Mouse (Mus musculus) left cerebral cortex, adult 2 months (tissue): ENCODE measurements around the gene Bsg. TPM values are rescaled to one million over a fixed set of nuclear protein-coding genes. Genes with fewer than 3 reads are reported as not detected.
"Not testable (repeated sequence)": the region's sequence is repeated elsewhere in the genome, so short reads cannot be mapped to it uniquely, and the experiment has no call there.

Experiments used
- DNase-seq, 2 experiments: peaks; one replicate each; pipeline ENCODE4 v3.0.0; 2021 to 2022; ENCODE audit warnings: low spot score in 2 of 2, mixed read lengths in 1 of 2; ENCODE audit errors: extremely low spot score in 1 of 2
- H3K27ac ChIP-seq: fragments of 200-600 bp; 2 replicates; pipeline ENCODE4 v1.8.1; 2022
- H3K4me3 ChIP-seq: fragments of 200-600 bp; 2 replicates; pipeline ENCODE4 v1.8.1; 2022
- CTCF ChIP-seq: fragments of 200-600 bp; IDR thresholded peaks from 2 replicates; pipeline ENCODE4 v1.8.1; 2022; ENCODE audit warnings: antibody characterized with exemption, mild to moderate bottlenecking, moderate library complexity
- intact Hi-C: fragments of 180-260 bp; cut with DNase I; formaldehyde crosslinking; loops from one replicate; pipeline ENCODE4 v1.15.1; 2025
- total RNA-seq, 2 experiments: library from RNA; stranded (reverse); gene quantifications; 2 replicates each; pipeline ENCODE4 v1.2.3; 2021

Gene Bsg
- total RNA-seq, 2 experiments from 2014 or later = 539 to 573 TPM

GRCm38 (mm10) chr10:79696129-79696651, 8.1 kb upstream of the Bsg start:
- Histone ChIP-seq H3K4me3 (no peak overlapping the region), H3K27ac (peak overlapping the region; percentile 60)
- no peak for DNase-seq
- no peak for TF ChIP-seq CTCF
- intact Hi-C loops = no loop called here

- no peak for DNase-seq
- no peak for TF ChIP-seq CTCF
- intact Hi-C loops = no loop called here
- peak overlapping the region; percentile 69 for H3K27ac ChIP-seq
- no peak overlapping the region for H3K4me3 ChIP-seq
Measured at GRCm38 (mm10) chr10:79697916-79698315, 6.4 kb upstream of the Bsg start.

GRCm38 (mm10) chr10:79698459-79698858, 5.8 kb upstream of the Bsg start:
- intact Hi-C loops = no loop called here
- peak overlapping the region; percentile 80 for H3K27ac ChIP-seq
- no peak overlapping the region for H3K4me3 ChIP-seq
- TF ChIP-seq CTCF = no peak
- no peak for DNase-seq

- DNase-seq = no peak
- no peak for TF ChIP-seq CTCF
- intact Hi-C loops = no loop called here
Measured at GRCm38 (mm10) chr10:79700676-79701075, 3.6 kb upstream of the Bsg start.

GRCm38 (mm10) chr10:79701443-79702129, 2.7 kb upstream of the Bsg start:
- H3K4me3 ChIP-seq = no peak overlapping the region
- H3K27ac ChIP-seq = peak overlapping the region; percentile 78
- DNase-seq = no peak
- intact Hi-C loops = no loop called here
- no peak for TF ChIP-seq CTCF

More at GRCm38 (mm10) chr10:79700676-79701075, 3.6 kb upstream of the Bsg start:
- Histone ChIP-seq H3K4me3 (no peak overlapping the region), H3K27ac (peak overlapping the region; percentile 78)

GRCm38 (mm10) chr10:79702970-79703369, 1.3 kb upstream of the Bsg start:
- H3K4me3 ChIP-seq, intact Hi-C loops, DNase-seq, H3K27ac ChIP-seq: not testable (repeated sequence)

GRCm38 (mm10) chr10:79703541-79703940, 750 bp upstream of the Bsg start:
- peak overlapping the region; percentile 97 for H3K4me3 ChIP-seq
- DNase-seq = no peak
- H3K27ac ChIP-seq = peak overlapping the region; percentile 80
- intact Hi-C loops = no loop called here
- TF ChIP-seq CTCF = no peak

- intact Hi-C loops = loop anchor here (2.0 kb wide), 1 partner anchor 62 kb away; the partner anchor contains the start of gene Rnf126
- peak overlapping the region; percentile 94 for H3K27ac ChIP-seq
- TF ChIP-seq CTCF = no peak
Measured at GRCm38 (mm10) chr10:79704970-79705360, 674 bp downstream of the Bsg start.

DNA sequence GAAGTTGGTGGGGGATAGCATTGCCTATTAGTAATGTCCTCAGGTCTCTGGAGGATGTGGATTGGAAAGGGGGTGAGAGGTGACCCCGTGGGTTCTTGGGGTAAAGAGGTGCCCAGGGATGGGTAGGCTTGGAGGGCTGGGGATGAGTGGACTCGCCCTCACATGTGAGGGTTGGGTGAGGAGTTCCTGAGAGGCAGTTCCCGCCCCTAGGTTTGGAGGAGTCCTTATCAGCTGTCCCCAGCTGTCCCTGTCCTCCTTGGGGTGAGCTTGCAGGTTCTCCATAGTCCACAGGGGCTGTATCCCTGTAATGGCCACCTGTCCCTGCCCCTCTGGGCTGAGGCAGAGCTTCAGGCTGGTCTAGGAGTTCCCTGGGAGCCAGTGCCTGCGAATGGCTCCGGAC, 1.7 kb downstream of the Bsg start:
- Histone ChIP-seq H3K4me3 (peak overlapping the region; percentile 97), H3K27ac (peak overlapping the region; percentile 94)
- no peak for TF ChIP-seq CTCF
- intact Hi-C loops = loop anchor here (2.0 kb wide), 1 partner anchor 61 kb away; the partner anchor contains the start of gene Rnf126
- no peak for DNase-seq

More at GRCm38 (mm10) chr10:79704970-79705360, 674 bp downstream of the Bsg start:
- peak overlapping the region; percentile 97 for H3K4me3 ChIP-seq
- no peak for DNase-seq

DNA sequence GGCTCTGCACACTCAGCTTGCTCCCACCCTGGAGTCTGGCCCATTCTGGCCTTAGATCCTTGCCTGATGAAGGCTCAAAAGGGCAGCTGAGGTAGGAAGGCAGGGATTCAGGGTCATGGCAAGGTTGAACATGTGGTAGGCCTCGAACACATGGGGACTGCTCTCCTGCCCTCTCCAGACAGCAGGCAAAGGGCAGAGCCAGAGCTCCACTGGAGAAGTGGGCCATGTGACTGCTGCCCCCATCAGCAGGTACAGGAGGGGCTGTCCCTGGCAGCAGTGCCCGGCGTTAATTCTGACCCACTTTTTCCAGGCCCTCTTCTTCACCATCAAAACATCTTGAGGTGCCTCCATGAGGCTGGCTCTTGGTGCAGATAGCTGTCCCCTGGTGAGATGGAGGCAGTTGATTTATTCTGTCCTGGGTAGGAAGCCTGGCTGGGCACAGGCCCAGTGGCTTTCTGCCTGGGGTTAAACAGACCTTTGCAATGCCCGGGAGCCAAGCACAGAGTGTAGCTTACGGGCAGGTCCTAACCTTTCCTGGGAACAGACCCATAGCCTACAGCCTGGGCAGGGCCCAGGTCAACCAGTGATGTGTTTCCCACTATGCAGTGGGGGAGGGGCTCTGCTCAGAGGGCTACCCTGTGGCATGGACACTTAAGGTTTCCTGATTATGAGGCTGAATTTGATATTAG, 2.3 kb downstream of the Bsg start:
- Histone ChIP-seq H3K27ac (peak overlapping the region; percentile 94), H3K4me3 (peak overlapping the region; percentile 97)
- TF ChIP-seq CTCF = no peak
- no peak for DNase-seq
- intact Hi-C loops = no loop called here

DNA sequence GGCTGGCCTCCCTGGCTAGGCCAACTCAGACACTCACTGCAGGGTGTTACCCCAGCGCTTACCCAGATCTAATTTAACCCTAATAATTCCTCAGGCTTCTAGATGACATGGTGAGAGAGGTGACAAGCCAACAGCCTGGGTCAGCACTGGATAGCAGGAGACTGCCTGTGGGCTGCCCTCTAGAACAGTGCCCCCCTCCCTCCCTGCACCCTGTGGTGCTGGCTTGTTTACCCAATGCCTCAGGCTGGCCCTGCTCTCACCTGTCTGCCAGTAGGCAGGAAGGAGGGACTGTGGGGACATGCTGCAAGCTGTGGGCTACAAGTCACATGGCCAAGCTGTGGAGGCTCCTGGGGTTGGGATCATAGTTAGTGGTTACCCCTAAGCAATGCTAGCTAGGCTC, 2.9 kb downstream of the Bsg start:
- H3K27ac ChIP-seq = peak overlapping the region; percentile 53
- intact Hi-C loops = no loop called here
- TF ChIP-seq CTCF = no peak
- no peak for DNase-seq
- H3K4me3 ChIP-seq = peak overlapping the region; percentile 97

DNA sequence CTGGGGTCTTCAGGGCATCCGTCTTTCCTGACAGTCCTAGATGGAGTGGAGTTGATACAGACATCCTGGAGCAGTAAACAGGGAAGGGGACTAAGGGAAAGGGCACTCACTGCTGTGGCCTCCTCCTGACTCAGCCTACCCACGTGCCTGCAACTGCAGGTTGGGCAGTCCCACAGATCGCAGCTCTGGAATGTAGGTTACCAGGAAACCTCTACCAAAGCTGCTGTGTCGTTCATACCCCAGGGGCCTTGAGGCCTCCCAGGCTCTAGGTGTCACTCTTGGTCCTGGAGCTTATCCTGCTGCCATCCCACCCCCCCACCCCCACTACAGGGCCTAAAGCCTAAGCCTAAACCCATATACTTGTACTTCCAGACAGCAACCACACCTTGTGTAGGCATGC, 3.5 kb downstream of the Bsg start:
- Histone ChIP-seq H3K4me3 (peak overlapping the region; percentile 97), H3K27ac (peak overlapping the region; percentile 53)
- intact Hi-C loops = no loop called here
- no peak for DNase-seq
- TF ChIP-seq CTCF = no peak; the same call in 1 of the 2 replicates
